Comparison of ENCODE assay signal across 14 mouse cellular contexts in the genomic region with DNA sequence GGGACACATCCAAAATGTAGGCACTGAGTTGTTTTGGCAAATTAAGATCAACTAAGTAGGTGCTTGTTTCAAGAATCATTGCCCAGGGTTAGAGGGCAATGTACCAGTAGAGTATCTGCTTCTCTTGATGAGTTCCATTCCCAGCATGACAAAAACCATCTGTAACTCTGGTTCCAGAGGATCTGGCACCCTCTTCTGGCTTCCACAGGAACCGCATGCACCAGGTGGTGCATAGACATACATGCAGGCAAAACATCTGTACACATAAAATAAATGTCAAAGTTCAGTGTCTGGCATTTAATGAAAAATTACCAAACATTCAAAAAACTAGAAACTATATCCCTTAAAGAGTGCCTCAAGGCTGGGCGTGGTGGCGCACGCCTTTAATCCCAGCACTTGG.
DNase-seq lines count a peak whose midpoint lies in the region; ATAC-seq and TF ChIP-seq lines count a peak whose summit lies in the region.
"Had no signal": no experiment of that assay in that cellular context is flagged by ENCODE, and none has a peak within 500 bp of the region (broad histone marks: within the 10 kb centered on the region; RNA-seq: fewer than 3 reads in every experiment).

No protein-coding gene starts in this region.

- H3K9ac ChIP-seq in kidney, postnatal 0 days (ENCODE audit: low read depth, low read length): no peak overlapping the region
- no peak overlapping the region for H3K9ac ChIP-seq in kidney, embryonic 15.5 days
- H3K9ac ChIP-seq: liver, embryonic 13.5 days had no signal

- H3K4me2 ChIP-seq in kidney, postnatal 0 days (ENCODE audit: low read length): no peak overlapping the region
- no peak overlapping the region for H3K4me2 ChIP-seq in kidney, embryonic 15.5 days
- H3K4me2 ChIP-seq: liver, embryonic 13.5 days had no signal

- over 99% methylated on average over 4 of the region's 4 CpGs for WGBS in kidney, postnatal 0 days
- 97% methylated on average over 4 of the region's 4 CpGs for WGBS in kidney, embryonic 15.5 days

- no peak overlapping the region for H3K27ac ChIP-seq in kidney, postnatal 0 days
- no peak overlapping the region for H3K27ac ChIP-seq in kidney, embryonic 15.5 days
- H3K27ac ChIP-seq: heart, embryonic 10.5 days; liver, embryonic 13.5 days had no signal

- no peak for ATAC-seq in kidney, postnatal 0 days (replicated peaks; ENCODE audit: low FRiP score, low read depth)
- no peak for ATAC-seq in kidney, embryonic 15.5 days (replicated peaks; ENCODE audit: low FRiP score)
- no peak for ATAC-seq in monocyte, adult 5-6 weeks (replicated peaks; ENCODE audit: insufficient number of reproducible peaks, low FRiP score, low TSS enrichment, poor library complexity, severe bottlenecking)

- no peaks in the 10 kb centered on the region; the same call in 1 of the 2 replicates for H3K9me3 ChIP-seq in kidney, postnatal 0 days (replicated peaks; ENCODE audit: low read length)
- H3K9me3 ChIP-seq in kidney, embryonic 15.5 days (replicated peaks): no peaks in the 10 kb centered on the region
- H3K9me3 ChIP-seq: heart, embryonic 10.5 days; liver, embryonic 13.5 days had no signal

- H3K4me3 ChIP-seq in kidney, postnatal 0 days (replicated peaks; ENCODE audit: low read depth, low read length): no peak overlapping the region
- H3K4me3 ChIP-seq in kidney, embryonic 15.5 days (replicated peaks): no peak overlapping the region
- H3K4me3 ChIP-seq: heart, embryonic 10.5 days; liver, embryonic 13.5 days had no signal

- no peak for DNase-seq in kidney, postnatal 0 days (ENCODE audit: low spot score)
- DNase-seq in thymus, postnatal 25 days: peak; percentile 26
- no peak for DNase-seq in thymus, postnatal 10 days (ENCODE audit: low spot score in 2 of 2)
- DNase-seq in ZHBTc4 (ENCODE audit: low read depth, low spot score): peak; percentile 69
- no peak for DNase-seq in right cerebral cortex, postnatal 4 days
- DNase-seq in heart, postnatal 10 days: no peak
- DNase-seq: adrenal gland, postnatal 25 days; cerebellum, adult 11 months; embryo, embryonic 11 days; kidney, postnatal 10 days; liver, embryonic 13.5 days had no signal

- no peaks in the 10 kb centered on the region; the same call in 1 of the 2 replicates for H3K4me1 ChIP-seq in kidney, postnatal 0 days (replicated peaks; ENCODE audit: insufficient read depth, low read length)
- no peaks in the 10 kb centered on the region for H3K4me1 ChIP-seq in kidney, embryonic 15.5 days
- H3K4me1 ChIP-seq: liver, embryonic 13.5 days had no signal

- intact Hi-C loops in heart, postnatal 10 days (cut with DNase I): no loop called here

- H3K36me3 ChIP-seq in kidney, postnatal 0 days (ENCODE audit: insufficient read depth, low read length): no peaks in the 10 kb centered on the region
- 0 out of 2 replicates have a peak, but pooled peaks cover 5% of the 10 kb centered on the region for H3K36me3 ChIP-seq in kidney, embryonic 15.5 days
- H3K36me3 ChIP-seq: liver, embryonic 13.5 days had no signal

- TF ChIP-seq CTCF in kidney, postnatal 0 days (IDR thresholded peaks at IDR 0.05; ENCODE audit: low read depth): peak; percentile 50; the same call in 1 of the 2 replicates

- no peaks in the 10 kb centered on the region for H3K27me3 ChIP-seq in kidney, postnatal 0 days (ENCODE audit: insufficient read depth, low read length)
- H3K27me3 ChIP-seq in kidney, embryonic 15.5 days: no peaks in the 10 kb centered on the region
- H3K27me3 ChIP-seq: liver, embryonic 13.5 days had no signal

Comparison
In these comparisons a context has a peak if more than half of its experiments do, and no peak if none do; other contexts are left out.
1. DNase-seq: peak in thymus, postnatal 25 days (single experiment) and ZHBTc4 (single experiment); none in kidney, postnatal 0 days (single experiment), thymus, postnatal 10 days (0 of 2), right cerebral cortex, postnatal 4 days (single experiment) and heart, postnatal 10 days (0 of 2).